Mouse (Mus musculus) liver, embryonic 14.5 days (tissue): ENCODE results near the gene Itpkb. TPM values are rescaled to one million over a fixed set of nuclear protein-coding genes. Genes with fewer than 3 reads are reported as not detected.

Experiments
- ATAC-seq: fragments of 200-750 bp; cut with Nextera tagmentation; 2 replicates; pipeline ENCODE4 v1.8.0; 2017; ENCODE audit warnings: moderate number of reproducible peaks, mild to moderate bottlenecking, moderate library complexity; ENCODE audit not compliant: insufficient read depth
- DNase-seq, 3 experiments: peaks; one replicate each; pipeline ENCODE4 v3.0.0-alpha.2; 2012 to 2013; ENCODE audit warnings: low read depth in 3 of 3, low spot score in 3 of 3
- H3K27ac ChIP-seq: fragments of 300-500 bp; sonication (generic); 2 replicates; pipeline ENCODE4 v1.5.1; 2014; ENCODE audit warnings: moderate library complexity, mild to moderate bottlenecking, control low read depth, inconsistent platforms
- H3K27me3 ChIP-seq: fragments of 300-500 bp; sonication (generic); 2 replicates; pipeline ENCODE4 v1.6.1; 2014; ENCODE audit warnings: mild to moderate bottlenecking, low read length, moderate library complexity; ENCODE audit not compliant: control insufficient read depth, insufficient read depth
- H3K36me3 ChIP-seq: fragments of 300-500 bp; sonication (generic); replicated peaks from 2 replicates; pipeline ENCODE4 v1.6.1; 2014; ENCODE audit warnings: low read depth; ENCODE audit not compliant: control insufficient read depth, insufficient read depth
- H3K4me1 ChIP-seq, 2 experiments: fragments of 200-500 bp in 1 of 2; fragments of 300-500 bp in 1 of 2; sonication (generic) in 1 of 2; replicated peaks; 2 replicates each; pipeline ENCODE4 v1.6.1; 2012 to 2014; ENCODE audit warnings: antibody characterized with exemption in 1 of 2, inconsistent platforms in 1 of 2, low read length in 1 of 2; ENCODE audit not compliant: control insufficient read depth in 2 of 2, insufficient read depth in 2 of 2
- H3K4me2 ChIP-seq: fragments of 300-500 bp; sonication (generic); 2 replicates; pipeline ENCODE4 v1.6.1; 2014; ENCODE audit warnings: low read depth, mild to moderate bottlenecking, control low read depth, moderate library complexity
- H3K4me3 ChIP-seq, 2 experiments: fragments of 200-500 bp in 1 of 2; fragments of 300-500 bp in 1 of 2; sonication (generic) in 1 of 2; 2 replicates each; pipeline ENCODE4 v1.5.1; 2012 to 2014; ENCODE audit warnings: low read depth in 2 of 2, low read length in 2 of 2, mild to moderate bottlenecking in 2 of 2, control low read depth in 1 of 2, inconsistent platforms in 1 of 2, moderate library complexity in 1 of 2; ENCODE audit not compliant: insufficient read depth in 1 of 2
- H3K9ac ChIP-seq: fragments of 300-500 bp; sonication (generic); replicated peaks from 2 replicates; pipeline ENCODE4 v1.6.1; 2014; ENCODE audit warnings: mild to moderate bottlenecking, control low read depth, moderate library complexity
- H3K9me3 ChIP-seq: fragments of 300-500 bp; sonication (generic); 2 replicates; pipeline ENCODE4 v1.6.1; 2016; ENCODE audit warnings: low read length, mixed read lengths; ENCODE audit not compliant: control insufficient read depth
- CTCF ChIP-seq: IDR thresholded peaks from 2 replicates; pipeline ENCODE4 v1.5.1; 2016; ENCODE audit warnings: antibody characterized with exemption, low read depth, control low read depth
- EP300 ChIP-seq: IDR thresholded peaks from 2 replicates; pipeline ENCODE4 v1.6.1; 2016; ENCODE audit warnings: antibody characterized with exemption, low read depth
- WGBS: fragments of 180-500 bp; shearing (Covaris S2); extraction: QIAGEN DNeasy Blood & Tissue Kit; methylation state at CpG from one replicate; pipeline ENCODE4 v1.1.7; 2014; ENCODE audit not compliant: insufficient replicate concordance; 5-methylcytosine and 5-hydroxymethylcytosine counted together
- polyA plus RNA-seq, 2 experiments: library from polyadenylated mRNA; depleted of rRNA in 1 of 2; stranded (reverse) in 1 of 2; unstranded in 1 of 2; fragments of >200 nt; fragmentation: Nextera tagmentation in 1 of 2; extraction: Ambion mirVana in 1 of 2; gene quantifications; 2 replicates each; pipeline versions ENCODE4 v1.2.1 to v1.2.3; 2012 to 2014

The Itpkb gene
- polyA plus RNA-seq, 2 experiments: 0.52 to 1.3 TPM

GRCm38 (mm10) chr1:180339143-180339542 is 8.9 kb downstream of the Itpkb start:
- no peak for ATAC-seq
- DNase-seq: no peak
- H3K27ac ChIP-seq: no peak overlapping the region
- WGBS: 65% methylated on average over 5 of the region's 5 CpGs
- no peaks in the 10 kb centered on the region for H3K36me3 ChIP-seq
- H3K9ac ChIP-seq: no peak overlapping the region
- no peak overlapping the region for H3K4me2 ChIP-seq
- H3K9me3 ChIP-seq: no peaks in the 10 kb centered on the region
- peaks cover 0 to 8% of the 10 kb centered on the region in 2 experiments; a peak in 2 of 4 replicates for H3K4me1 ChIP-seq
- no peak for TF ChIP-seq CTCF
- TF ChIP-seq EP300: no peak
- H3K27me3 ChIP-seq: no peaks in the 10 kb centered on the region
- H3K4me3 ChIP-seq: no peak overlapping the region

GRCm38 (mm10) chr1:180342944-180343343 is 12.7 kb downstream of the Itpkb start:
- H3K27me3 ChIP-seq: no peaks in the 10 kb centered on the region
- TF ChIP-seq CTCF (no peak), EP300 (no peak)
- H3K27ac ChIP-seq: no peak overlapping the region
- H3K4me3 ChIP-seq: no peak overlapping the region
- ATAC-seq: no peak
- H3K9me3 ChIP-seq: no peaks in the 10 kb centered on the region
- H3K36me3 ChIP-seq: no peaks in the 10 kb centered on the region
- H3K4me2 ChIP-seq: no peak overlapping the region
- no peak overlapping the region for H3K9ac ChIP-seq
- WGBS: 49% methylated on average over 7 of the region's 7 CpGs
- 0 out of 4 replicates have a peak, but pooled peaks cover 0 to 2% of the 10 kb centered on the region in 2 experiments for H3K4me1 ChIP-seq
- DNase-seq: no peak

- no peak for ATAC-seq
- Histone ChIP-seq H3K4me1 (0 out of 4 replicates have a peak, but pooled peaks cover 0 to 2% of the 10 kb centered on the region in 2 experiments), H3K9ac (no peak overlapping the region), H3K36me3 (no peaks in the 10 kb centered on the region), H3K27me3 (no peaks in the 10 kb centered on the region), H3K27ac (no peak overlapping the region), H3K4me3 (no peak overlapping the region), H3K4me2 (no peak overlapping the region), H3K9me3 (no peaks in the 10 kb centered on the region)
- TF ChIP-seq CTCF: no peak
- TF ChIP-seq EP300: no peak
- DNase-seq: no peak
- 33% methylated on average over 8 of the region's 8 CpGs for WGBS
Measured at GRCm38 (mm10) chr1:180343434-180344210, 13.3 kb downstream of the Itpkb start.

- WGBS: 75% methylated on average over 5 of the region's 5 CpGs
- DNase-seq (no peak), ATAC-seq (no peak)
- no peaks in the 10 kb centered on the region for H3K36me3 ChIP-seq
- H3K9ac ChIP-seq: no peak overlapping the region
- no peak overlapping the region for H3K4me2 ChIP-seq
- TF ChIP-seq EP300 (no peak), CTCF (no peak)
- H3K27ac ChIP-seq: no peak overlapping the region
- H3K4me3 ChIP-seq: no peak overlapping the region
- H3K4me1 ChIP-seq: peaks cover 0 to 3% of the 10 kb centered on the region in 2 experiments; a peak in 1 of 4 replicates
- no peaks in the 10 kb centered on the region for H3K9me3 ChIP-seq
- H3K27me3 ChIP-seq: no peaks in the 10 kb centered on the region
Measured at GRCm38 (mm10) chr1:180345098-180345497, 14.8 kb downstream of the Itpkb start.

GRCm38 (mm10) chr1:180347059-180347458 is 16.8 kb downstream of the Itpkb start:
- Histone ChIP-seq H3K9ac (no peak overlapping the region), H3K4me1 (peaks cover 0 to 3% of the 10 kb centered on the region in 2 experiments; a peak in 1 of 4 replicates), H3K27me3 (no peaks in the 10 kb centered on the region), H3K27ac (no peak overlapping the region), H3K4me2 (no peak overlapping the region), H3K4me3 (no peak overlapping the region), H3K36me3 (no peaks in the 10 kb centered on the region), H3K9me3 (no peaks in the 10 kb centered on the region)
- TF ChIP-seq CTCF (no peak), EP300 (no peak)
- ATAC-seq (no peak), DNase-seq (no peak)
- 68% methylated on average over 4 of the region's 4 CpGs for WGBS
